ENCODE assay signal across 11 mouse cellular contexts in the genomic region with DNA sequence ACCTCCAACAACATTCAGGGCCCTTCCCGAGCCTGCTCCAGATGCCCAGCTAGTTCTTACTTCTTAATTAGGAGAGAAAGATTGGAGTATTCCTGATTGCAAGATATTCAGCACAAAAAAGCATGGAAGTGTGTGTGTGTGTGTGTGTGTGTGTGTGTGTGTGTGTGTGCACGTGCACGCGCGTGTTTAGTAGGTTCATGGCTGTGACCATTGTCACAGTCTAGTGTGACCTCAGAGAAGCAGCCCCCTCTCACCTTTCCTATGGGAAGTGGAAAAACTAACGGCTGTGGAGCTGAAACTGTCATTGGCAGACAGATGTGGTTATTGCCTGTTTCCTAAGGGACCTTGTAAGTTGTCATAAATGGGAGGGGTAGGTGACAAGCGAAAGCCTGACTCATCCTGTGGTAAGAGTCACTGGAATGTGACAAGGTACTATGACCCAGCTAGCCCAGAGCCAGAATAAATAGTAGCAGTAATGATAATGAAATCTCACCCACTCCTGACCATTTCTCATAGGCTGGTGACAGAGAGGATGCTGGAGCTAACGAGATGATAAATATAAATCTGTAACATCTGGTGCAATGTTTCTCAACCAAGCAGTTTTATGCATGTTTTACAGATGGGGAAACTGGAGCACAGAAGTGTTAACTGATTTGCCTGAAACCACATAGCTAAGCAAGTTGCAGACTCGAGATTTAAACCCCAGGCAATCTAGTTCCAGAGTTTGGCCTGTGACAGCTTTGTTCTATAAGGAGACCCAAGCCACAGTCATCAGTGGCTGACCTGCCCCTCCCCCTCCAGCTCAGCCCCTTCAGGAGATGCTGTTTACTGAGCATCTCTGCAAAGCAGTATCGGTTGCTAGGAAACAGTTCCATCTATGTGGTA. TPM values are rescaled to one million over a fixed set of nuclear protein-coding genes. Genes with fewer than 3 reads are reported as not detected.
DNase-seq lines count a peak whose midpoint lies in the region; ATAC-seq lines count a peak whose summit lies in the region.
"Had no signal": no experiment of that assay in that cellular context is flagged by ENCODE, and none has a peak within 500 bp of the region (broad histone marks: within the 10 kb centered on the region; RNA-seq: fewer than 3 reads in every experiment).

No protein-coding gene starts in this region.

- no peaks in the 10 kb centered on the region for H3K27me3 ChIP-seq in embryonic facial prominence, embryonic 11.5 days (ENCODE audit: control insufficient read depth, insufficient read depth, low read length)
- no peaks in the 10 kb centered on the region for H3K27me3 ChIP-seq in embryonic facial prominence, embryonic 10.5 days (replicated peaks; ENCODE audit: low read depth, poor library complexity, severe bottlenecking)
- H3K27me3 ChIP-seq in midbrain, embryonic 11.5 days (ENCODE audit: control insufficient read depth, insufficient read depth, low read length): no peaks in the 10 kb centered on the region

- peak; percentile 25 for DNase-seq in embryonic facial prominence, embryonic 11.5 days (ENCODE audit: low spot score)
- no peak for DNase-seq in embryonic facial prominence, embryonic 10.5 days (ENCODE audit: low spot score)
- peak; percentile 52 to 53 for DNase-seq in right cerebral cortex, postnatal 10 days (ENCODE audit: low spot score in 2 of 2)
- DNase-seq in right cerebral cortex, postnatal 36 days (ENCODE audit: low spot score in 2 of 2): no peak
- no peak for DNase-seq in midbrain, embryonic 11.5 days (ENCODE audit: low spot score, missing footprints)
- DNase-seq in cerebellum, adult 11 months: no peak
- DNase-seq in spleen, adult 18-20 months: no peak
- DNase-seq in kidney, adult 8-10 months: no peak
- DNase-seq: gastrocnemius, postnatal 10 days; kidney, postnatal 25 days had no signal

- WGBS in embryonic facial prominence, embryonic 11.5 days: 69% methylated on average over 10 of the region's 10 CpGs
- WGBS in embryonic facial prominence, embryonic 10.5 days: 70% methylated on average over 10 of the region's 10 CpGs
- 80% methylated on average over 10 of the region's 10 CpGs for WGBS in midbrain, embryonic 11.5 days

- no peaks in the 10 kb centered on the region for H3K36me3 ChIP-seq in embryonic facial prominence, embryonic 11.5 days (replicated peaks; ENCODE audit: control insufficient read depth, insufficient read depth, low read depth, low read length)
- H3K36me3 ChIP-seq in embryonic facial prominence, embryonic 10.5 days (replicated peaks): no peaks in the 10 kb centered on the region
- no peaks in the 10 kb centered on the region for H3K36me3 ChIP-seq in midbrain, embryonic 11.5 days (ENCODE audit: control insufficient read depth, insufficient read depth, low read length)

- H3K4me3 ChIP-seq in embryonic facial prominence, embryonic 11.5 days (ENCODE audit: low read depth, low read length): no peak overlapping the region
- no peak overlapping the region for H3K4me3 ChIP-seq in embryonic facial prominence, embryonic 10.5 days
- no peak overlapping the region for H3K4me3 ChIP-seq in midbrain, embryonic 11.5 days (ENCODE audit: low read depth, low read length)

- no peak for ATAC-seq in embryonic facial prominence, embryonic 11.5 days (replicated peaks; ENCODE audit: insufficient number of reproducible peaks, low FRiP score, low TSS enrichment, low read depth)
- peak; percentile 87 for ATAC-seq in midbrain, embryonic 11.5 days (ENCODE audit: low FRiP score)

- H3K4me1 ChIP-seq in embryonic facial prominence, embryonic 11.5 days (ENCODE audit: control insufficient read depth, insufficient read depth, low read length): no peaks in the 10 kb centered on the region
- peaks cover 19% of the 10 kb centered on the region for H3K4me1 ChIP-seq in embryonic facial prominence, embryonic 10.5 days
- H3K4me1 ChIP-seq in midbrain, embryonic 11.5 days (ENCODE audit: control insufficient read depth, insufficient read depth, low read length): peaks cover 3% of the 10 kb centered on the region; the same call in 1 of the 2 replicates

- no peak overlapping the region for H3K4me2 ChIP-seq in embryonic facial prominence, embryonic 11.5 days (ENCODE audit: low read depth, low read length)
- no peak overlapping the region for H3K4me2 ChIP-seq in midbrain, embryonic 11.5 days

- H3K9ac ChIP-seq in embryonic facial prominence, embryonic 11.5 days (replicated peaks; ENCODE audit: low read length): no peak overlapping the region
- H3K9ac ChIP-seq in midbrain, embryonic 11.5 days (ENCODE audit: low read length): no peak overlapping the region
- H3K9ac ChIP-seq: liver, embryonic 14.5 days had no signal

- H3K27ac ChIP-seq in embryonic facial prominence, embryonic 11.5 days (replicated peaks; ENCODE audit: low read depth, low read length): no peak overlapping the region
- no peak overlapping the region for H3K27ac ChIP-seq in embryonic facial prominence, embryonic 10.5 days (replicated peaks)
- H3K27ac ChIP-seq in midbrain, embryonic 11.5 days (ENCODE audit: low read depth, low read length): no peak overlapping the region; the same call in 1 of the 2 replicates
- H3K27ac ChIP-seq: liver, embryonic 14.5 days had no signal

- H3K9me3 ChIP-seq in embryonic facial prominence, embryonic 11.5 days (replicated peaks; ENCODE audit: control insufficient read depth, low read length): no peaks in the 10 kb centered on the region
- H3K9me3 ChIP-seq in embryonic facial prominence, embryonic 10.5 days: no peaks in the 10 kb centered on the region
- H3K9me3 ChIP-seq in midbrain, embryonic 11.5 days (ENCODE audit: control insufficient read depth, low read length): no peaks in the 10 kb centered on the region

RNA-seq across cellular contexts. Expression of gene Limch1, which starts 11.4 kb away (rescaled TPM):
- polyA plus RNA-seq in embryonic facial prominence, embryonic 11.5 days (2014; fragmentation: Nextera tagmentation; extraction: Ambion mirVana): 69.3 and 73.0 TPM in 2 replicates
- polyA plus RNA-seq in embryonic facial prominence, embryonic 10.5 days (2016; fragmentation: Nextera tagmentation; extraction: Ambion mirVana): 47.1 and 50.8 TPM in 2 replicates
- polyA plus RNA-seq in midbrain, embryonic 11.5 days (2014; fragmentation: Nextera tagmentation; extraction: Ambion mirVana): 50.0 and 50.5 TPM in 2 replicates

Comparison
In these comparisons a context has a peak if more than half of its experiments do, and no peak if none do; other contexts are left out.
1. DNase-seq: peak in embryonic facial prominence, embryonic 11.5 days (single experiment) and right cerebral cortex, postnatal 10 days (2 of 2); none in embryonic facial prominence, embryonic 10.5 days (single experiment), right cerebral cortex, postnatal 36 days (0 of 2), midbrain, embryonic 11.5 days (single experiment), cerebellum, adult 11 months (single experiment), spleen, adult 18-20 months (0 of 2) and kidney, adult 8-10 months (0 of 2).